Mouse (Mus musculus) ES-CJ7 (cell line): ENCODE data around the gene Eqtn.

Experiments used
- DNase-seq: peaks from one replicate; pipeline ENCODE4 v3.0.0; 2011; ENCODE audit warnings: low read depth, low spot score

Gene Eqtn

DNA sequence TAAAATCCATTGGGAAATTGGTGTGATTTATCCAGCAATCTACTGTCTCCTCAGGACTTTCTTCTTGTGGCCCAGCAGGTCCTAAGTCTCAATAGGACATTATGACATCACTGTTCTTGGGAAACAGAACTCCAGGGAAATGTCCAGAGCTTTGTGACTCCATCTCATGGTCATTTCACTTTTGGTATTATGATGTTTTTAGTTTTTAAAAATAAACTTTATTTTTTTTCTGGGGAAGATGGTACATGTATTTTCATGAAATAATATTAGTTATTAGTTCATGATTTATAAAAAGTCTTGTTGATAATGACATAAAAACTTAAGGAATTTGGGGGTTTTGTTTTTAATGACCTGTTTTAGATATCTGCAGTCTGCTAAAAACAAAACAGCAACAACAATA lies at the start of gene Eqtn:
TSS of gene Eqtn (minus strand) at position 101 of the 400 bp plus-strand sequence.
- no peak for DNase-seq

- DNase-seq, result no peak
These were observed 44.7 kb upstream of the Eqtn start for GRCm38 (mm10) chr4:94973321-94973720.

DNA sequence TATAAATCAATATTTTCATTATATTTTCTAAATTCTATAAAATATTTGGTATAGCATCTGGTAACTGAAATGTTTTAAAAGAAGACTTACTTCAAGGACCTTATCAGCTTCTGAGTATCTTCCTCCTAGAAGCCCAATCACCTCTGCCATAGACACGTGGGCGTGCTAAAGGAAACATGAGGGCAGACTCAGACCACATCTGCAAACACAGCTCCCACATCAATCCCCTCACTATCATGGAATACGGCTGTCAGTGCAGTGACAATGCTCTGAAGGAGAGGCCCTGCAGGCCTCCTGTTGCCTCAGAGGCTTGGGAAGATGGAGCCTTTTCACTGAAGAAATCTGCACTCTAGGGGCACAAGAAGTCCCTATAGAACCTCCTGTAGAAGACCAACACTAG lies 24.1 kb upstream of the Eqtn start:
- DNase-seq, result no peak

- peak; percentile 80 for DNase-seq
These were observed 12.7 kb upstream of the Eqtn start for GRCm38 (mm10) chr4:94941221-94941855.

- DNase-seq, result no peak
These were observed 26.9 kb downstream of the Eqtn start for GRCm38 (mm10) chr4:94901780-94902179.

DNA sequence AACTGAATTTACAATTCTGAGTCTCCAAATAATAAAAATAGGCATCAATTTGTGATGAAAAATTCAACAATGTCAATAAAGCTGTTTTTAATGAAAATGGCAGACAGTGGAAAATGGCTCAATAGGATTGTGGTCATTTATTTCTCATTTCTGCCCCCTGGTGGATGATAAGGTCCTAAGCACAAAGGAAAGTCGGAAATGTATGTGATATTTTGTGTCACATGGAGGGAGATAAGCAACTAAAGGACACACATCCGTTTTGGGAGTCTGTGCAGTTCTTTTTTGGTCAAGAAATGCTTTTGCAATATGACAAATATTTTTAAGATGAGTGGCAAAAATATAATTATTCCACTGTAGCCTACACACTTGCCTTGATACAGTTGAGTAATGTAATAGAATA lies 27.9 kb downstream of the Eqtn start:
- peak; percentile 28 for DNase-seq
